Mouse (Mus musculus): ENCODE measurements around the gene Tent4a.

Tent4a gene

GRCm38 (mm10) chr13:69547488-69548180 lies 13.2 kb upstream of the Tent4a start:
- no peak for DNase-seq (ENCODE audit: low spot score in 2 of 2)

- DNase-seq (ENCODE audit: low spot score in 2 of 2) = no peak
Measured at GRCm38 (mm10) chr13:69545019-69545418, 10.6 kb upstream of the Tent4a start.

GRCm38 (mm10) chr13:69543595-69543994 lies 9.2 kb upstream of the Tent4a start:
- no peak for DNase-seq (ENCODE audit: low spot score in 2 of 2)

DNA sequence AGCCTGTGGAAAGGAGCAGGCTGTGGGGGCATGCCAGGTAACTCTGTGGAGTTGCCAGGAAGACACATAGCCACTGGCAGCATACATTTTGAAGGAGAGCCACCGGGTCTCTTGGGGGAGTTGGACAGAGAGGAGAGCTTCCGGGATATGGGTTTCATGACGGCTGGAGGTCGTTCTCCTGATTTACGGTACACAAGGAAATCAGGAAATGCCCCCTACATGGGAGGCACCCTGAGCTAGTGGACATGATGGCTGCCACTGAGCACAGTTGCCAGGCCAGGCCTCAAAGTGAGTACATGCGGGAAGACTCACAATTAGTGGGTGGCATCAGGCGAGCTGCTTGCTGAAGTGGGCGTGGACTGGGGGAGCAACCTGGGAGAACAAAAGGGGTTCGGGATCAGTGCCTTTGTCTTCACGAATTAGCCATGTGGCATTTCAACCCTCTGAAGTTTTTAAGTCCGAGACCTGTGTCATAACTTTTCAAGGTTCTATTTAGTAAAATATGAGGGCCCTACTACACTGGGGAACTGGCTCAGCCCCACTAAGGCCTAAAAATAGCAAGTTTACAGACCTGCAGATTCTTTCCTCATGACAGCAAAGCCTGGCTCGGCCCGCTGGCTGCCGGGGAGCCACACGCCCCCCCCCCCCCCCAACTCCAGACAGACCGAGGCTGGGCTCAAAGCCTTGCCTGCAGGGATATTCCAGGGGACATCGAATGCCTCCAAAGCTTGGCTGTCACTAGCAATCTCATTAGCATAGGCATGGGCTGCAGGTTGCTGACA lies 8.3 kb upstream of the Tent4a start:
- DNase-seq (ENCODE audit: low spot score in 2 of 2) = no peak

GRCm38 (mm10) chr13:69541776-69542175 lies 7.4 kb upstream of the Tent4a start:
- DNase-seq (ENCODE audit: low spot score in 2 of 2) = no peak

DNA sequence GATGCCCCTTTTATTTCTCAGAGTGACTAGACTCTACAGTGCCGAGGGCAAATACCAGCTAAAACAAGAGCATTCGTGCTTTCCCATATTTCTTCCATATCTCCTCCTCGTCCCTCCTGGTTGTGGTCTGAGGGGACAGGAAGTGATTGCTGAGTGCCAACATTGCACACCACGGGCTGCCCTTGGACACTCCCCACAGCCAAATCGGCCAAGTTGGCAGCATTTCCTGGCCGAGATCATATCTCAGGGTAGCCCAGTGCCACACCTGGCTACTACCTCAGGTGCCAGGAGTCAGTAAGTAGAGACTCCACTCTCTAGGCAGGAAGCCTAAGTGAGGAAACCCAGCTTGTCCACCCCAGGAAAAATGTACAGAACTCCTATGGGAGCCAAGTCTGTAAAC lies 6.8 kb upstream of the Tent4a start:
- no peak for DNase-seq (ENCODE audit: low spot score in 2 of 2)

DNA sequence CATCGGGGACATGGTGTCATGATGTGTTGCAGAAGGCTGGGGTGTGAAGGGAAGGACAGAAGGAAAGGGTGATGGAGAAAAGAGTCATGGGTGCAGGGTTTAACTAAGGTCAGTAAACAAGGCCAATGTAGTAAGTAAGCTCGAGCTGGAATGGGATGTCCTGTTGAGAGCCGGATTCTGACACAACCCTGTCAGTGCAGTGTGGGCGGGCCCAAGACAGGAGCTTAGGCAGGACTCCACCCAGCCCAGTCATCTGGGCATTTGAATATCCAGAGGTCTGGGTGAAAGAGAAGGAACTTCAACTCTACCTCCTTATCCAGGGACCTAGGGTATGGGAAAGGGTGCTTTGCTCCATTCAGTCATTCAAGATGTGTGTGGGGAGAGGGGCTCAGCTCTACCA lies 3.9 kb upstream of the Tent4a start:
- DNase-seq (ENCODE audit: low spot score in 2 of 2) = peak in 1 of 2 experiments; percentile 35

- no peak for DNase-seq (ENCODE audit: low spot score in 2 of 2)
Measured at GRCm38 (mm10) chr13:69537366-69537765, 2.9 kb upstream of the Tent4a start.

GRCm38 (mm10) chr13:69536021-69536420 lies 1.6 kb upstream of the Tent4a start:
- no peak for DNase-seq (ENCODE audit: low spot score in 2 of 2)

DNA sequence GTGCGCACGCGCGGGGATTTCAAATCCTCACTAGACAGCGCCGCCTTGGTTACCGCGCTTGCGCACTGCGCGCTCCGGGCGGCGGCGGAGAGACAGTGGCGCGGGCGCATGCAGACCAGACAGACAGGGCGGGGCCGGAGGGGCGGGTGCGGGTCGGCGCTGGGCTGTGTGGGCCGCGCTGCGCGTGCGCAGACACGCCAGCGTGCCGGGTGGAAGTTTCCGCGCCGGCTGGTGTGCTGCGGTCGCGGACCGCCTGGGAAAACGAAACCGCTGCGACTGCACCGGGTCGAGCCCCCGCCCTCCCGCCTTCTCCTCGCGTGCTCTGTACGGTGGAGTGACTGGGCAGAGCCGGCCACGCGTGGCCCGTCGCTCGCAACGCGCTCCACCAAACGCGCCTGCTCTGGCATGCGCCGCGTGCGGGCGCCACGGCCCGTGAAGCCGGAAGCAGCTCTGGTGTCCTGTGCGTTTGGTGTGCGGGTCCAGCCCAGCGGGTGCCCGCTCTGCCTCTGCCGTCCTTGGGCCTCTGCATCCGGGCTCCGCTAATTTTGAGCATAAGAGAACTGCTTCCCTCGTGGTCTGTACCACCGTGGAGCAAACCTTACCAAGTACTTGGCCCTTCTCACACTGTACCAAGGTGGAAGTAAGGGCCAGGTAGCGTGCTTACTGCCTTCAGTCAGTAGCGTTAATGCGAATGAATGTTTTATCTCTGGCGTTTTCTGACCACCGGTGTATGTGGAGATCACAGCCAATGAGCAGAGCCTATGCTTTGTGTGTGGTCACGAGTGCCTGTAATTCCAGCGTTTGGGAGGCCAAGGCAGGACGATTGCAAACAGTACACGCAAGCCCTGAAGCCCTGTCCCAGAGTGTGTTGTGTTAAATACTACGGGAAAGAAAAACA lies 486 bp upstream of the Tent4a start:
- peak; percentile 88 to 97 for DNase-seq (ENCODE audit: low spot score in 2 of 2)

DNA sequence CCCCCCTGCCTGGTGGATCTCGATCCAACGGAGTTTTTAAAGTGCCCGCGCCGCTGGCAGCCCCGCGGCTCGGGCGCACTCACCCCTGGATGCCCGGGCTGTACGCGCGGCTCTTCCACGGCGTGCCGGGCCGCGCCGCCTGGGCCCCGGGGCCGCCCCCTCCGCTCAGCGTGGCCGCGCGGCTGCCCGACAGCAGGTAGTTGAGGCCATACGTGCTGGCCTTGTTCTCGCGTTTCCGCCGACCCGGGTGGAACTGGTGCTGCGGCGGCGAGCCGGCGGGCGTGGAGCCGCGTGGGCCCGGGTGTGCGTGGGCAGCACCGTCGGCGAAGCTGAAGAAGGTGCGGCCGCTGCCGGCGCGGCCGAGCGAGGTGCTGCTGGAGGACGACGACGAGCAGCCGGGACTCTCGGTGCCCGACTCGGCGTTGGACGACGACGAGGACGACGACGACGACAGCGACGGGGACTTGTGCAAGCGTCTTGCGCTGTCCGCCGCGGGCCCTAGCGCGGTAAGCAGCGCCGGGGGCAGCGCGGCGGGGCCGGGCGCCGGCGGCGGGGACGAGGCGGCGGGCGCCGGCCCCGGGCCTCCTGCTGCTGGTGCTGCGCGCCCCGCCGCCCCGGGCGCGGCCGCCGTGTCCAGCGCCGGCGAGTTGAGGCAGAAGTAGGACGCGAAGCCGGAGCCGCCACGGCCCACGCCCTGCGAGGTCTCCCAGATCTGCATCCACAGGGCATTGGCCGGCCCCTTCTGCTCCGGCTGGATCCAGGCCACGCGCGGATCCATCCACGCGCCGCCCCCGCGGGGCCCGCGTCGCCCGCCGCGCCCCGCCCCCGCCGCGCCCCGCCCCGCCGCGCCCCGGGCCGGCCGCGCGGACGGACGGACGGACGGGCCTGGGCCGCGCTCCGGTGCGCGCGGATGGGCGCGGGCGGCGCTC lies 748 bp downstream of the Tent4a start, which contains the start of gene Nsun2:
Nsun2 (plus strand) TSS at position 342 of the 929 bp plus-strand sequence.
- peak; percentile 44 to 77 for DNase-seq (ENCODE audit: low spot score in 2 of 2)

- no peak for DNase-seq (ENCODE audit: low spot score in 2 of 2)
Measured at GRCm38 (mm10) chr13:69532893-69533404, 1.5 kb downstream of the Tent4a start.

DNA sequence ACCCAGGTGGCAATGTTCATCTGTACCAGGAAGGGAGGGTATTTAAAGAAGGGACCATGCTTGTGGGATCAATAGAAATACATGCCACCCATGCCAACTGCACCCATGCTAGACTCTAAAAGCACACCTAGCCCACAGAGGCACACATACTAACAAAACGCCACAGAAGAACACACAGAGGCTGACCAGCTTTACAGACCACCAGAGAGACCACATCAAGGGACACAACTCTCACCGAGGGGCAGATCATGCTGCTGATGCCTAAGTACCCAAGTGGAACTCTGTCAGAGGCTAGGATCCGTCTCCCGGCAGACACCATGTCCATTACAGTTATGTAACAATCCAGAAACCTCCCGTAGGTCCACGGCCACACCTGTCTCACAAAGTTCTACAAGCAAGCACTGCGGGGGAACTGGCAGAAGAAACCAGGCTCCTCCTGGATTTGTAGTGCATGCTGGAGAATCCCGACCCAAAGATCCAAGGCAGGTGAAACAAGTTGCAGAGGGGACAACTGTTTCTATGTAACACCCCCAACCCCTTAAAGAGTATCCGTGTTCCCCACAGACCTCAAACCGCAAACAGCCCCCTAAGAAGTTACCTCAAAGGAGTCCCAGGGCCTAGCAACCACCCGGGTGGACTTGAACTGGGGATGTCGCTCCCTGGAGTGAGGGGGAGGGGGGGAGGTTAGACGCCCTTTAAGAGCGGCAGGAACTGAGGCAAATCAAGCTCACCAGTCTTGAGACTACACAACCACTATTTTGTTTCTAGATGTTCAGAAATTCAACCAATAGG lies 2.1 kb downstream of the Tent4a start:
- DNase-seq (ENCODE audit: low spot score in 2 of 2) = no peak

- no peak for DNase-seq (ENCODE audit: low spot score in 2 of 2)
Measured at GRCm38 (mm10) chr13:69531431-69531830, 3.0 kb downstream of the Tent4a start.

- no peak for DNase-seq (ENCODE audit: low spot score in 2 of 2)
Measured at GRCm38 (mm10) chr13:69530951-69531350, 3.5 kb downstream of the Tent4a start.

GRCm38 (mm10) chr13:69530156-69530555 lies 4.3 kb downstream of the Tent4a start:
- no peak for DNase-seq (ENCODE audit: low spot score in 2 of 2)

DNA sequence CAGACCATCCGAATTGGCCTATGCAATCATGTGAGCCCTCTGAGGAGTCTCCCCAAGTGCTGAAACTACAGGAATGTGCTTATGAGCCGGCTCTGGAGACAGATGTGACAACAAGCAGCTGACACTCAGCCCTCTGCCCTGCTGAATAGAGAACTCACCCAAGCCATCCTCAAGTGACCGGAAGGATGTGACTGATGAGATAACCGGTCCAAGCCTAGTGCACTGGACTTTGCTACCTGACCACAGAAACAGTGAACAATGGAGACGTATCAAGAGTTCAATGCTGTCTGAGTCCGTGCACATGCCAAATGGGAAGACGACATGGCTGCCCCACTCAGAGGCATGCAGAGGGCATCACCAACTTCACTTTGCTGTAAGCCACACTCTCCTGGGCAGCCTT lies 5.9 kb downstream of the Tent4a start:
- DNase-seq (ENCODE audit: low spot score in 2 of 2) = no peak

DNA sequence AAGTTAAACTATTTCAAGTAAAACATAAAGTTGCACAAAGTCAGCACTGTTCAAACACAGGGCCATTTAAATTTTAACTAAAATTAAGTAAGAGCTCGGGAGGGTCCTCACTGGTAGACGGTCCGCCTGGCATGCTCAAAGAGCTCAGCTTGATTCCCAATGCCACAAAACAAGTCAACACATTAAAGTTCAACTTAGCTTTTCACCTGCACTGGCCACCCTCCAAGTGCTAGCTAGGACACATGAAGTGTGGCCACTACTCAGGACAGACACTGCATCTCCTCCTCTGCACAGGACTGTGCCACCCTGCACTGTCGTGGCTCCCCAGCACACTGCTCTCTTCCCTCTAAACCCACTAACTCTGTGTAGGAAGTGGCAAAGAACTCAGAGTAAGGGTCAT lies 8.6 kb downstream of the Tent4a start:
- no peak for DNase-seq (ENCODE audit: low spot score in 2 of 2)

GRCm38 (mm10) chr13:69524158-69524530 lies 10.3 kb downstream of the Tent4a start:
- no peak for DNase-seq (ENCODE audit: low spot score in 2 of 2)
